Mouse (Mus musculus) cortical plate, adult 2 months (tissue): Measurements from ENCODE around the gene Fbxo47.
"Not testable (repeated sequence)": the region's sequence is repeated elsewhere in the genome, so short reads cannot be mapped to it uniquely, and the experiment has no call there.

Experiments used
- CTCF ChIP-seq: fragments of 200-500 bp; IDR thresholded peaks from 2 replicates; pipeline ENCODE4 v1.5.1; 2011; ENCODE audit warnings: mild to moderate bottlenecking, control low read depth, low read length; ENCODE audit not compliant: insufficient read depth; ENCODE audit errors: extremely low read depth
- POLR2A ChIP-seq: fragments of 200-500 bp; IDR thresholded peaks from 2 replicates; pipeline ENCODE4 v1.6.1; 2011; ENCODE audit warnings: mild to moderate bottlenecking, low read length, control low read depth; ENCODE audit not compliant: insufficient read depth; ENCODE audit errors: extremely low read depth

DNA sequence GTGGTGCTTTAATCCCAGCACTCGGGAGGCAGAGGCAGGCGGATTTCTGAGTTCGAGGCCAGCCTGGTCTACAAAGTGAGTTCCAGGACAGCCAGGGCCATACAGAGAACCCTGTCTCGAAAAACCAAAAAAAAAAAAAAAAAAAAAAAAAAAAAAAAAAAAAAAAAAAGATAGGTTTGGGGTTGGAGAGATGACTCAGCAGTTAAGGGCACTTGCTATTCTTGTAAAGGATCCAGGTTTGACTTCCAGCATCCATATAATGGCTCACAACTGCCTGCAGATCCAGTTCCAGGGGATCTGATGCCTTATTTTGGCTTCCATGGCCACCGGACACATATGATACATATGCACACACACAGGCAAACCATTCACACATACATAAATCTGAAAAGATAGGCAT lies 11.6 kb downstream of the Fbxo47 start:
- not testable (repeated sequence) for TF ChIP-seq CTCF, POLR2A
